Mouse (Mus musculus) megakaryocyte, embryonic 14.5 days (primary cell): Measurements from ENCODE around the gene Upf1. TPM values are rescaled to one million over a fixed set of nuclear protein-coding genes. Genes with fewer than 3 reads are reported as not detected.

Experiments used
- H3K27me3 ChIP-seq: replicated peaks from 2 replicates; pipeline ENCODE3; 2012; ENCODE audit warnings: inconsistent platforms
- H3K36me3 ChIP-seq: replicated peaks from 2 replicates; pipeline ENCODE3; 2012; ENCODE audit warnings: low read length, inconsistent platforms, mixed read lengths
- H3K4me1 ChIP-seq: 2 replicates; pipeline ENCODE4 v1.6.1; 2012; ENCODE audit warnings: inconsistent platforms
- H3K4me3 ChIP-seq: replicated peaks from 2 replicates; pipeline ENCODE3; 2012; ENCODE audit warnings: moderate library complexity, mild to moderate bottlenecking, inconsistent platforms
- H3K9me3 ChIP-seq: 2 replicates; pipeline ENCODE4 v1.6.1; 2012; ENCODE audit warnings: inconsistent platforms
- FLI1 ChIP-seq: IDR thresholded peaks from 2 replicates; pipeline ENCODE4 v1.6.1; 2012; ENCODE audit warnings: low read length, inconsistent platforms, mixed read lengths
- GATA1 ChIP-seq: IDR thresholded peaks from 3 replicates; pipeline ENCODE4 v1.6.1; 2012; ENCODE audit warnings: mixed read lengths, low read length, inconsistent platforms, borderline replicate concordance
- polyA plus RNA-seq: library from polyadenylated mRNA; stranded (reverse); fragments of >175 nt; gene quantifications from 2 replicates; pipeline ENCODE4 v1.2.3, GENCODE M21; 2012; ENCODE audit warnings: low replicate concordance; ENCODE audit not compliant: insufficient read depth

Upf1 gene
- polyA plus RNA-seq, 1 experiment: 75.0 TPM

- peaks cover 52% of the 10 kb centered on the region for H3K4me1 ChIP-seq
- H3K36me3 ChIP-seq: peaks cover 70% of the 10 kb centered on the region
- no peaks in the 10 kb centered on the region for H3K27me3 ChIP-seq
- TF ChIP-seq FLI1 (no peak; the same call in 1 of the 2 replicates), GATA1 (no peak)
- peak within 1 kb of the TSS; percentile 99 for H3K4me3 ChIP-seq
- no peaks in the 10 kb centered on the region for H3K9me3 ChIP-seq
Observed at GRCm38 (mm10) chr8:70302358-70302890, 50.7 kb downstream of the Upf1 start, which contains the start of the genes Ddx49 and Cope. Ddx49 (minus strand) TSS chr8:70302489. Cope (plus strand) TSS chr8:70302518.

- H3K36me3 ChIP-seq: peaks cover 70% of the 10 kb centered on the region
- peaks cover 52% of the 10 kb centered on the region for H3K4me1 ChIP-seq
- H3K4me3 ChIP-seq: peak overlapping the region; percentile 79
Observed at GRCm38 (mm10) chr8:70300881-70301280, 52.2 kb downstream of the Upf1 start.

GRCm38 (mm10) chr8:70293988-70294405, 59.1 kb downstream of the Upf1 start:
- Histone ChIP-seq H3K36me3 (peaks cover 96% of the 10 kb centered on the region), H3K9me3 (no peaks in the 10 kb centered on the region), H3K4me1 (peaks cover 22% of the 10 kb centered on the region; the same call in 1 of the 2 replicates), H3K27me3 (no peaks in the 10 kb centered on the region), H3K4me3 (no peak overlapping the region)
- TF ChIP-seq FLI1 (no peak), GATA1 (no peak)

More at GRCm38 (mm10) chr8:70300881-70301280, 52.2 kb downstream of the Upf1 start:
- Histone ChIP-seq H3K9me3 (no peaks in the 10 kb centered on the region), H3K27me3 (no peaks in the 10 kb centered on the region)
- TF ChIP-seq GATA1 (no peak), FLI1 (no peak)

GRCm38 (mm10) chr8:70286737-70287136, 66.3 kb downstream of the Upf1 start:
- H3K9me3 ChIP-seq: no peaks in the 10 kb centered on the region
- no peak overlapping the region for H3K4me3 ChIP-seq
- no peaks in the 10 kb centered on the region for H3K27me3 ChIP-seq
- H3K36me3 ChIP-seq: peaks cover 74% of the 10 kb centered on the region
- H3K4me1 ChIP-seq: peaks cover 40% of the 10 kb centered on the region
- TF ChIP-seq FLI1 (no peak), GATA1 (no peak)

DNA sequence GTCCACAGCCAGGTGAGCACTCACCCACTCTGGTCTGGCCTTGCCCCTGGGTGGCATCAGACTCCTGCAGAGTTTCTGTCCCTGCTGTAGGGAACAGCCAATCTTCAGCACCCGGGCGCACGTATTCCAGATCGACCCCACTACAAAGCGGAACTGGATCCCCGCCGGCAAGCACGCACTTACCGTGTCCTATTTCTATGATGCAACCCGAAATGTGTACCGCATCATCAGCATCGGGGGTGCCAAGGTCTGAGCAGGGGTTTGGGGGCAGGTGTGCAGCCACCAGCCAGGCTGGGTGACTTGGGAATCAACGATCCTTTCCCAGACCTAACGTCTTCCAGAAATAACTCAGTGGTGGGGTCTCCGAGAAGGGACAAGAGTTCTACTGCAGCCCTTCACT, 67.8 kb downstream of the Upf1 start:
- H3K9me3 ChIP-seq: no peaks in the 10 kb centered on the region
- peak overlapping the region; percentile 14 for H3K4me3 ChIP-seq
- peaks cover 70% of the 10 kb centered on the region for H3K36me3 ChIP-seq
- H3K27me3 ChIP-seq: no peaks in the 10 kb centered on the region
- peaks cover 54% of the 10 kb centered on the region for H3K4me1 ChIP-seq
- no peak for TF ChIP-seq GATA1
- TF ChIP-seq FLI1: no peak

- peaks cover 60% of the 10 kb centered on the region for H3K4me1 ChIP-seq
- peak overlapping the region; percentile 86 for H3K4me3 ChIP-seq
- H3K9me3 ChIP-seq: no peaks in the 10 kb centered on the region
- peaks cover 62% of the 10 kb centered on the region for H3K36me3 ChIP-seq
- no peak for TF ChIP-seq GATA1
- no peak for TF ChIP-seq FLI1
- H3K27me3 ChIP-seq: no peaks in the 10 kb centered on the region
Observed at GRCm38 (mm10) chr8:70284421-70284820, 68.7 kb downstream of the Upf1 start.

- H3K4me1 ChIP-seq: peaks cover 68% of the 10 kb centered on the region
- no peaks in the 10 kb centered on the region for H3K9me3 ChIP-seq
- peak overlapping the region; percentile 92 for H3K4me3 ChIP-seq
- no peak for TF ChIP-seq FLI1
- no peak for TF ChIP-seq GATA1
- no peaks in the 10 kb centered on the region for H3K27me3 ChIP-seq
- H3K36me3 ChIP-seq: peaks cover 52% of the 10 kb centered on the region
Observed at GRCm38 (mm10) chr8:70283136-70284077, 69.7 kb downstream of the Upf1 start.

DNA sequence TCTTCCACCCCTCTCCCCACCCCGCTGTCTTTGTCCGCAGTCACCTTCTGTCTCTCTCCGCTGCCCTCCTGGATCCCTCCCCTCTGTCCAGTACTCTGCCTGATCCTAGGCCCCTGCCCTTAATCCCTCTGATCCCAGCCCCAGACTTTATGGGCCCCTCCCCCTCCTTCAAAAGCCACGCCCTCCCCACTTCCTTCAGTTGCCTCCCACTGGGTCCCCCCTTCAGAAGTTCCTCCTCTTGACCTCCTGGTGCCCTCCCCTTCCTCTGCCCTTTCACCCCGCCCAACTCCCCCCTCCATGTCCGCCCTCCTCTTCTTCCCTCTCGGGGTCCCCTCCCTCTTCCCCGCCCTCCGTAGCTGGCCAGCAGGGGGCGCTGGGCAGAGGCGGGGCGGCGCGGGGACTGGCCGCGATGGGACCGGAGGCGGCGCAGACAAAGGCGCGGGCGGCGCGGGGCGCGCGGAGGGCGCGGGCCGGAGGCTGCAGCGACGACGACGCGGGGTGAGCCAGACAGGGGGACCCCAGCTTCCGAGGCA, 70.4 kb downstream of the Upf1 start, which contains the start of gene Homer3:
Gene Homer3, plus strand, starts transcription at position 225 of the 533 bp plus-strand sequence.
- peaks cover 75% of the 10 kb centered on the region for H3K4me1 ChIP-seq
- H3K36me3 ChIP-seq: peaks cover 46% of the 10 kb centered on the region
- TF ChIP-seq FLI1: no peak
- no peak for TF ChIP-seq GATA1
- H3K9me3 ChIP-seq: no peaks in the 10 kb centered on the region
- H3K4me3 ChIP-seq: peak within 1 kb of the TSS; percentile 92
- H3K27me3 ChIP-seq: no peaks in the 10 kb centered on the region

Other genes with a start within 250 kb of the Upf1 start
- not detected in 2 replicates for gene Ncan, start 232.4 kb downstream of the Upf1 start, polyA plus RNA-seq
- gene Nr2c2ap, start 221.9 kb downstream of the Upf1 start, polyA plus RNA-seq: 14.3 TPM in 1 of 2 replicates, not detected in the other
- 8.9 and 18.5 TPM in 2 replicates for gene Rfxank, start 214.1 kb downstream of the Upf1 start, polyA plus RNA-seq
- 20.7 and 53.5 TPM in 2 replicates for gene Borcs8, start 213.8 kb downstream of the Upf1 start, polyA plus RNA-seq
- gene Mef2b, start 213.6 kb downstream of the Upf1 start, polyA plus RNA-seq: 1.3 and 1.9 TPM in 2 replicates
- 63.2 and 162 TPM in 2 replicates for gene Tmem161a, start 180.9 kb downstream of the Upf1 start, polyA plus RNA-seq
- 5.0 and 5.5 TPM in 2 replicates for gene Slc25a42, start 141.0 kb downstream of the Upf1 start, polyA plus RNA-seq
- gene Sugp2, start 119.1 kb downstream of the Upf1 start, polyA plus RNA-seq: 29.7 and 31.6 TPM in 2 replicates
- 22.2 and 27.8 TPM in 2 replicates for gene Armc6, start 118.8 kb downstream of the Upf1 start, polyA plus RNA-seq
- 192 and 246 TPM in 2 replicates for gene Homer3, start 70.5 kb downstream of the Upf1 start, polyA plus RNA-seq
- 29.5 and 36.4 TPM in 2 replicates for gene Ddx49, start 50.8 kb downstream of the Upf1 start, polyA plus RNA-seq
- 335 and 566 TPM in 2 replicates for gene Cope, start 50.8 kb downstream of the Upf1 start, polyA plus RNA-seq
- 0.55 and 1.8 TPM in 2 replicates for gene Cers1, start 37.5 kb downstream of the Upf1 start, polyA plus RNA-seq
- gene Gdf1, start 23.5 kb downstream of the Upf1 start, polyA plus RNA-seq: 0.26 TPM in 1 of 2 replicates, not detected in the other
- gene Comp, start 20.3 kb upstream of the Upf1 start, polyA plus RNA-seq: 0.27 TPM in 1 of 2 replicates, not detected in the other
- gene Crtc1, start 86.3 kb upstream of the Upf1 start, polyA plus RNA-seq: 17.9 and 34.0 TPM in 2 replicates
- 10.3 and 19.1 TPM in 2 replicates for gene Klhl26, start 123.7 kb upstream of the Upf1 start, polyA plus RNA-seq
- gene Tmem59l, start 134.1 kb upstream of the Upf1 start, polyA plus RNA-seq: not detected in 2 replicates
- gene Crlf1, start 139.9 kb upstream of the Upf1 start, polyA plus RNA-seq: not detected in 2 replicates
- 135 and 319 TPM in 2 replicates for gene Rex1bd, start 153.5 kb upstream of the Upf1 start, polyA plus RNA-seq
- 499 and 989 TPM in 2 replicates for gene Uba52, start 157.5 kb upstream of the Upf1 start, polyA plus RNA-seq
- gene Fkbp8, start 174.4 kb upstream of the Upf1 start, polyA plus RNA-seq: 3,667 and 5,102 TPM in 2 replicates
- gene Kxd1, start 174.7 kb upstream of the Upf1 start, polyA plus RNA-seq: 33.5 and 40.2 TPM in 2 replicates
- gene Ell, start 186.2 kb upstream of the Upf1 start, polyA plus RNA-seq: 58.8 and 65.3 TPM in 2 replicates
- 165 and 201 TPM in 2 replicates for gene Isyna1, start 241.1 kb upstream of the Upf1 start, polyA plus RNA-seq